Mouse (Mus musculus) neural tube, embryonic 14.5 days (tissue): ENCODE data around the gene Cdk6. TPM values are rescaled to one million over a fixed set of nuclear protein-coding genes. Genes with fewer than 3 reads are reported as not detected.

Source experiments
- ATAC-seq: fragments of 200-750 bp; cut with Nextera tagmentation; 2 replicates; pipeline ENCODE4 v1.8.0; 2017; ENCODE audit warnings: low read depth, mild to moderate bottlenecking, moderate TSS enrichment, moderate library complexity
- H3K27ac ChIP-seq: fragments of 300-500 bp; sonication (generic); 2 replicates; pipeline ENCODE4 v1.5.1; 2014; ENCODE audit warnings: low read depth, mild to moderate bottlenecking, control low read depth, low read length, moderate library complexity, mixed read lengths
- H3K27me3 ChIP-seq: fragments of 300-500 bp; sonication (generic); 2 replicates; pipeline ENCODE4 v1.6.1; 2014; ENCODE audit warnings: low read length; ENCODE audit not compliant: control insufficient read depth, insufficient read depth
- H3K36me3 ChIP-seq: fragments of 300-500 bp; sonication (generic); 2 replicates; pipeline ENCODE4 v1.6.1; 2014; ENCODE audit warnings: low read length, mixed read lengths; ENCODE audit not compliant: control insufficient read depth, insufficient read depth
- H3K4me1 ChIP-seq: fragments of 300-500 bp; sonication (generic); 2 replicates; pipeline ENCODE4 v1.6.1; 2014; ENCODE audit warnings: low read length; ENCODE audit not compliant: control insufficient read depth, insufficient read depth
- H3K4me2 ChIP-seq: fragments of 300-500 bp; sonication (generic); 2 replicates; pipeline ENCODE4 v1.6.1; 2014; ENCODE audit warnings: mild to moderate bottlenecking, low read depth, low read length, control low read depth
- H3K4me3 ChIP-seq: fragments of 300-500 bp; sonication (generic); 2 replicates; pipeline ENCODE4 v1.5.1; 2014; ENCODE audit warnings: low read depth, low read length, control low read depth, mixed read lengths
- H3K9ac ChIP-seq: fragments of 300-500 bp; sonication (generic); replicated peaks from 2 replicates; pipeline ENCODE4 v1.6.1; 2014; ENCODE audit warnings: low read depth, mild to moderate bottlenecking, control low read depth, low read length, mixed read lengths
- H3K9me3 ChIP-seq: fragments of 300-500 bp; sonication (generic); 2 replicates; pipeline ENCODE4 v1.6.1; 2016; ENCODE audit warnings: low read length; ENCODE audit not compliant: control insufficient read depth
- WGBS: fragments of 180-500 bp; shearing (Covaris S2); extraction: QIAGEN DNeasy Blood & Tissue Kit; methylation state at CpG from one replicate; pipeline ENCODE4 v1.1.7; 2014; 5-methylcytosine and 5-hydroxymethylcytosine counted together
- polyA plus RNA-seq: library from polyadenylated mRNA; unstranded; fragments of >200 nt; fragmentation: Nextera tagmentation; extraction: Ambion mirVana; gene quantifications from 2 replicates; pipeline ENCODE4 v1.2.1, GENCODE M21; 2014

The Cdk6 gene
- polyA plus RNA-seq, 1 experiment from 2014 or later: 12.2 TPM

DNA sequence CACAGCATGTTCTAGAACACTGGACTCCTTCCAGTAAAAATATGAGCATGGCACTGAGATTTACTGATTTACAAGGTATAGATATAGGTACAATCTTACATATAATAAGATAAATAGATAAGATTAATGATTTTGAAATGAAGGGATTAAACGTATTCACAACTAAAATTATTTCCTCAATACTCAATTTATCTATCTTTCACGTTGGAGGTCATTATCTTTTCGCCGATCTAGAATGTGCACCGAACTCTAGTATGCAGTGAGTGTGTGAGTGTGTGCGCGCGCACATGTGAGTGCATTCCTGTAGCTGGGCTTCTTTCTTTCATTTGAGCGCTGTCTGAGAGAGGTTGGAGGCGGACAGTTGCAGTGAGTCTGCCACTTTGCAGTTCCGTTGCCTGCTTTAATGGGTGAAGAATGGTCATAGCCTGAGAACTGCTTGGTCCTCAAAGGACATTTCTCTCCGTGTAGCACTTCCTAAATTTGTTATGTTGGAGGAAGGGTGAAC lies 13.8 kb downstream of the Cdk6 start:
- WGBS: 94% methylated on average over 12 of the region's 12 CpGs
- no peaks in the 10 kb centered on the region for H3K4me1 ChIP-seq
- no peak overlapping the region for H3K4me3 ChIP-seq
- no peaks in the 10 kb centered on the region for H3K27me3 ChIP-seq
- no peak overlapping the region for H3K9ac ChIP-seq
- H3K9me3 ChIP-seq: no peaks in the 10 kb centered on the region
- no peaks in the 10 kb centered on the region for H3K36me3 ChIP-seq
- H3K4me2 ChIP-seq: no peak overlapping the region
- H3K27ac ChIP-seq: no peak overlapping the region
- no peak for ATAC-seq

DNA sequence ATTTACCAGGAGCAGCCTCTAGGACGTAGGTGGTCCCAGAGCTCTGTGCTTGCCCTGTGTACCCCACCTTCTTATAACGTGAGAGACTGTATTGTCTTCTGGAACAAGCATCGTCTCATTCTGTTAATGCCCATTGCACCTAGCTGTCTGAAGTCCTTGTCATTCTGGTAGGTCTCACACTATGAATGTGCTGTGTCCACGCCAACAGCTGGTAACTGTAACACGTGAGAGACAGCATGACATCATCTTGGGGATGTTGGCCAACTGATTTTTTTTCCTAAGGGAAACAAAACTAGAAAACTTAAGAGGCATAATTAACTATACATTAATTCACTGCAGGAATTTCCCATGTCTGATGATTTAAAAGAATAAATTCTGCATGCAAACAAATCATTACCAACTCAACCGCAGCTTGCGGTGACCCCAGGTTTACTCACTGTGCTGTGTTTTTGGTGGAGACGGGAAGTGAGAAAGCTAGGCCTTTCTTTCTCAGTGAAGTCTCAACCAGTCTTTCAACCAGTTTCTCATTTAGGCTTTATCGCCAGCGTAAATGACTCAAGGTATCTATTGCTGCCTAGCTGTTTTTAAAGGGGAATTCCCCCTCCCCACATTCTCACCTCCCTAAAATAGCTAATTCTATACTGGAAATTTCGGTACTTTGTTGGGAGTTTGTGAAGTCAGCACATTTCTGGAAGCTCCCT lies 14.4 kb downstream of the Cdk6 start:
- H3K9me3 ChIP-seq: no peaks in the 10 kb centered on the region
- no peak overlapping the region for H3K27ac ChIP-seq
- H3K27me3 ChIP-seq: no peaks in the 10 kb centered on the region
- H3K4me1 ChIP-seq: no peaks in the 10 kb centered on the region
- H3K9ac ChIP-seq: no peak overlapping the region
- 69% methylated on average over 11 of the region's 11 CpGs for WGBS
- no peak overlapping the region for H3K4me2 ChIP-seq
- no peak overlapping the region for H3K4me3 ChIP-seq
- H3K36me3 ChIP-seq: no peaks in the 10 kb centered on the region
- no peak for ATAC-seq

DNA sequence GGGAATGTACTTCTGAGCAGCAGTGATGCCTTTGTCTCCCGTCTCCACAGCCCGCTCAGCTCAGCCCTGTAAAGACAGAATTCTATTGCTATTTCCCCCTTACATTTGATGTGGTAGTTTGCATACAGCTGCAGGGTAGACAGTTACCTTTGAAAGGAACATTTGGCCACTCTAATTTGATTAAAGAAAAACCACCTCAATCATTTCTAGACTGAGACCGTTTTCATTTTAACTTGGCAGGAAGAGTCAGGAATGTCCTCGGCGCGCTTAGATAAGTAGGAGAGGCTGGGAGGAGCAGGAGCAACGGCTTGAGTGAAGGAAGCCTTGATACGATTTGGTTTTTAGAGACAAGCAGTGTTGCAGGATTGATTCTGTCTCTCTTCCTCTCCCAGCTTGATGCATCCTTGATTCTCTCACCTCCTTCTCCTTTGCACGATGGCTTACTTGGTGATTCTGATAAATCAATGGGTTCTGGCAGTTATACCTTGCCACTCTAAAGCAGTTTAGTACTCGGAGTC lies 15.0 kb downstream of the Cdk6 start:
- ATAC-seq: no peak
- Histone ChIP-seq H3K4me3 (no peak overlapping the region), H3K9ac (no peak overlapping the region), H3K9me3 (no peaks in the 10 kb centered on the region), H3K27me3 (no peaks in the 10 kb centered on the region), H3K36me3 (no peaks in the 10 kb centered on the region), H3K4me2 (no peak overlapping the region), H3K27ac (no peak overlapping the region), H3K4me1 (no peaks in the 10 kb centered on the region)
- 52% methylated on average over 10 of the region's 10 CpGs for WGBS

DNA sequence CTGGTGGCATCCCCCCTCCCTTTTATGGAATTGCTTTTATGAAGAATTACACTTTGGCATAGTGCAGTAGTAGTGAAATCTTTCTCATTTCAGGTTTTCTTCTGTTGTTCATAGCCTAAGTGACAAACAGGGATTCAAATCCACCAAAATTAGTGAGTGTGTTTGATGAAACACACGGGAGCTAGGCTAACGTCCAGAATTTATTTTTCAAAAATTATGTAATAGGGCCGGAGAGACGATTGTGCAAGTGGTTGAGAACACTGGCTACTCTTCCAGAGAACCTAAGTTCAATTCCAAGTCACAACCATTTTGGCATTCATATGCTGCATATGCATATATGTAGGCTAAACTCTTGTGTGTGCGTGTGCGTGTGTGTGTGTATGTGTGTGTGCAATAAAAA lies 16.2 kb downstream of the Cdk6 start:
- Histone ChIP-seq H3K4me2 (no peak overlapping the region), H3K4me1 (no peaks in the 10 kb centered on the region), H3K27me3 (no peaks in the 10 kb centered on the region), H3K9me3 (no peaks in the 10 kb centered on the region), H3K27ac (no peak overlapping the region), H3K4me3 (no peak overlapping the region), H3K9ac (no peak overlapping the region), H3K36me3 (no peaks in the 10 kb centered on the region)
- WGBS: 94% methylated on average over 6 of the region's 6 CpGs
- no peak for ATAC-seq

GRCm38 (mm10) chr5:3358687-3359520 lies 17.6 kb downstream of the Cdk6 start:
- Histone ChIP-seq H3K9me3 (no peaks in the 10 kb centered on the region), H3K4me3 (no peak overlapping the region), H3K4me2 (no peak overlapping the region), H3K27me3 (no peaks in the 10 kb centered on the region), H3K36me3 (no peaks in the 10 kb centered on the region), H3K4me1 (no peaks in the 10 kb centered on the region), H3K27ac (no peak overlapping the region), H3K9ac (no peak overlapping the region)
- WGBS: 86% methylated on average over 5 of the region's 5 CpGs
- no peak for ATAC-seq

DNA sequence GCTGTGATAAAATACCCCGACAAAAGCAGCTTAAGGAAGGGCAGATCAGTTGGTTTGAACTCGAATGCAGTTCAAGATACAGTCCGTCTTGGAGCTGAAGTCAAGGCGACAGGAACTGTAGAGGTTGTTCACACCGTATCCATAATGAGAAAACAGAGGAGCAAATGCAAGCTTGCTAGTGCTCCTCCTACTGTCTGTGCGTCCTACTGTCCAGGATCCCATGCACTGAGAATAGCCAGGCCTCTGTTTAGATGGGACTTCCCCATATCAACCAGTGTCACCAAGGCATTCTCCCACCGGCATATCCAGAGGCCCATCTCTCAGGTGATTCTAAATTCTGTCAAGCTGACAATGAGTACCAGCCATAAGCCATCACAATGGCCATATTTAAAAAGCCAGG lies 18.6 kb downstream of the Cdk6 start:
- no peaks in the 10 kb centered on the region for H3K4me1 ChIP-seq
- no peak overlapping the region for H3K27ac ChIP-seq
- no peak overlapping the region for H3K9ac ChIP-seq
- H3K36me3 ChIP-seq: no peaks in the 10 kb centered on the region
- WGBS: 89% methylated on average over 7 of the region's 7 CpGs
- H3K9me3 ChIP-seq: no peaks in the 10 kb centered on the region
- no peak overlapping the region for H3K4me3 ChIP-seq
- H3K27me3 ChIP-seq: no peaks in the 10 kb centered on the region
- H3K4me2 ChIP-seq: no peak overlapping the region
- ATAC-seq: no peak

DNA sequence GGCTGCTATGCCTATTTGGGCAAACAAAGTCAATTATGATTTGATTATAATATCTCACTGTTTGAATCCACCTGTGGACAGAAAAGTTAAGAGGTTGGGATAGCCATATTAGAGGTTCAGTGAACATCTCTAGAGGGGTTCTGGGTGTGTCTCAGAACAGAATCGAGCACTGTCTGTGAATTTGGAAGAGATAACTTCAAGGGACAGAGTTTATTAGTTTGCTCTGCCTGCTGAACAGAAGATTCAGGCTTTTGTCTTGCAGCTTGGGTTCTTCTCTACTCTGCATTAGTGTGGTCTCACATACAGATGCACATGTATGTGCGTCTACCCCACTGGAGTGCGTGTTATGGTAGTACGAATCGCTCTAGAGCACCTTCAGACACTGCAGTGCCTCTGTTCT lies 20.0 kb downstream of the Cdk6 start:
- H3K27me3 ChIP-seq: no peaks in the 10 kb centered on the region
- H3K4me1 ChIP-seq: no peaks in the 10 kb centered on the region
- no peak overlapping the region for H3K27ac ChIP-seq
- no peak overlapping the region for H3K4me3 ChIP-seq
- no peak overlapping the region for H3K9ac ChIP-seq
- no peak for ATAC-seq
- no peak overlapping the region for H3K4me2 ChIP-seq
- no peaks in the 10 kb centered on the region for H3K36me3 ChIP-seq
- WGBS: 96% methylated on average over 5 of the region's 5 CpGs
- no peaks in the 10 kb centered on the region for H3K9me3 ChIP-seq

GRCm38 (mm10) chr5:3362111-3362510 lies 20.8 kb downstream of the Cdk6 start:
- Histone ChIP-seq H3K4me1 (no peaks in the 10 kb centered on the region), H3K36me3 (no peaks in the 10 kb centered on the region), H3K27me3 (no peaks in the 10 kb centered on the region), H3K4me3 (no peak overlapping the region), H3K9me3 (no peaks in the 10 kb centered on the region), H3K4me2 (no peak overlapping the region), H3K27ac (no peak overlapping the region), H3K9ac (no peak overlapping the region)
- ATAC-seq: no peak
- WGBS: 95% methylated on average over 8 of the region's 8 CpGs
